Mouse (Mus musculus): ENCODE measurements around the gene Myl6b.

The Myl6b gene

GRCm38 (mm10) chr10:128492633-128493311 is 5.7 kb downstream of the Myl6b start:
- CTCF ChIA-PET: interaction anchor here in 3 of 4 experiments (0.5 to 2.7 kb wide), 9 partner anchors 10 to 428 kb away, joined by 3 to 13 read pairs (median 5); partner anchors contain the start of genes Esyt1 (in 1 of the 3) and Zc3h10 (in 1 of the 3)
- POLR2A ChIA-PET: interaction anchor here in 3 of 4 experiments (0.6 to 4.8 kb wide), 72 partner anchors 9 to 458 kb away, joined by 3 to 75 read pairs (median 6); partner anchors contain the start of genes Esyt1 (in 3 of the 3), Pa2g4 (in 3 of the 3), Zc3h10 (in 3 of the 3) and Ankrd52 (in 2 of the 3)

- ChIA-PET CTCF (interaction anchor here in 1 of 4 experiments (1.6 kb wide), 1 partner anchor 10 kb away, joined by 6 read pairs; no protein-coding TSS in a partner anchor), POLR2A (interaction anchor here in 3 of 4 experiments (1.3 to 5.7 kb wide), 20 partner anchors 10 to 253 kb away, joined by 3 to 45 read pairs (median 16); partner anchors contain the start of genes Esyt1 (in 2 of the 3), Nabp2 (in 2 of the 3), Rnf41 (in 2 of the 3) and Cnpy2 (in 1 of the 3))
Observed at GRCm38 (mm10) chr10:128492051-128492450, 6.4 kb downstream of the Myl6b start.

- ChIA-PET POLR2A (interaction anchor here in 3 of 4 experiments (0.6 to 8.0 kb wide), 13 partner anchors 8 to 253 kb away, joined by 3 to 62 read pairs (median 5); partner anchors contain the start of genes Dgka (in 1 of the 3), Esyt1 (in 1 of the 3), Pa2g4 (in 1 of the 3) and Zc3h10 (in 1 of the 3)), CTCF (interaction anchor here in 1 of 4 experiments (1.1 kb wide), 1 partner anchor 17 kb away, joined by 3 read pairs; no protein-coding TSS in a partner anchor)
Observed at GRCm38 (mm10) chr10:128491495-128491894, 7.0 kb downstream of the Myl6b start.

GRCm38 (mm10) chr10:128490912-128491311 is 7.6 kb downstream of the Myl6b start:
- CTCF ChIA-PET: interaction anchor here in 2 of 4 experiments (1.1 to 1.4 kb wide), 2 partner anchors 16 to 17 kb away, joined by 3 read pairs; no protein-coding TSS in a partner anchor
- POLR2A ChIA-PET: interaction anchor here (0.6 to 8.0 kb wide), 22 partner anchors 8 to 254 kb away, joined by 3 to 62 read pairs (median 4); partner anchors contain the start of genes Zc3h10 (in 3 of the 4), Esyt1 (in 2 of the 4), Myl6b (in 2 of the 4) and Dgka (in 1 of the 4)

GRCm38 (mm10) chr10:128490232-128490631 is 8.3 kb downstream of the Myl6b start:
- POLR2A ChIA-PET: interaction anchor here (0.6 to 8.0 kb wide), 24 partner anchors 8 to 313 kb away, joined by 3 to 62 read pairs (median 4); partner anchors contain the start of genes Zc3h10 (in 3 of the 4), Myl6b (in 2 of the 4), Nabp2 (in 2 of the 4) and Pa2g4 (in 2 of the 4)
- CTCF ChIA-PET: interaction anchor here in 2 of 4 experiments (1.1 to 1.4 kb wide), 2 partner anchors 16 kb away, joined by 3 read pairs; no protein-coding TSS in a partner anchor

- ChIA-PET CTCF (interaction anchor here in 1 of 4 experiments (1.4 kb wide), 1 partner anchor 15 kb away, joined by 3 read pairs; no protein-coding TSS in a partner anchor), POLR2A (interaction anchor here (0.6 to 8.0 kb wide), 24 partner anchors 8 to 312 kb away, joined by 3 to 62 read pairs (median 4); partner anchors contain the start of genes Zc3h10 (in 3 of the 4), Myl6b (in 2 of the 4), Nabp2 (in 2 of the 4) and Pa2g4 (in 2 of the 4))
Observed at GRCm38 (mm10) chr10:128489785-128490184, 8.7 kb downstream of the Myl6b start.

GRCm38 (mm10) chr10:128489380-128489779 is 9.1 kb downstream of the Myl6b start:
- ChIA-PET POLR2A (interaction anchor here (0.6 to 8.0 kb wide), 24 partner anchors 9 to 267 kb away, joined by 3 to 62 read pairs (median 4); partner anchors contain the start of genes Zc3h10 (in 3 of the 4), Myl6b (in 2 of the 4), Pa2g4 (in 2 of the 4) and Nabp2 (in 1 of the 4)), CTCF (interaction anchor here in 3 of 4 experiments (0.6 to 1.4 kb wide), 3 partner anchors 15 to 131 kb away, joined by 3 read pairs; no protein-coding TSS in a partner anchor)

GRCm38 (mm10) chr10:128488776-128489175 is 9.7 kb downstream of the Myl6b start:
- ChIA-PET CTCF (interaction anchor here in 2 of 4 experiments (0.6 kb wide), 3 partner anchors 130 to 285 kb away, joined by 3 read pairs; no protein-coding TSS in a partner anchor), POLR2A (interaction anchor here (0.9 to 8.0 kb wide), 23 partner anchors 9 to 185 kb away, joined by 3 to 62 read pairs (median 5); partner anchors contain the start of genes Myl6b (in 2 of the 4), Zc3h10 (in 2 of the 4), Esyt1 (in 1 of the 4) and Nabp2 (in 1 of the 4))

- CTCF ChIA-PET: interaction anchor here in 2 of 4 experiments (0.6 to 1.4 kb wide), 4 partner anchors 14 to 286 kb away, joined by 3 to 5 read pairs (median 4); partner anchors contain the start of gene Esyt1 (in 1 of the 2)
- POLR2A ChIA-PET: interaction anchor here (0.6 to 8.0 kb wide), 27 partner anchors 8 to 185 kb away, joined by 3 to 62 read pairs (median 4); partner anchors contain the start of genes Esyt1 (in 2 of the 4), Myl6b (in 2 of the 4), Nabp2 (in 2 of the 4) and Rnf41 (in 2 of the 4)
Observed at GRCm38 (mm10) chr10:128487861-128488712, 10.4 kb downstream of the Myl6b start.

GRCm38 (mm10) chr10:128486370-128486769 is 12.1 kb downstream of the Myl6b start:
- CTCF ChIA-PET: interaction anchor here in 1 of 4 experiments (1.4 kb wide), 1 partner anchor 8 kb away, joined by 4 read pairs; the partner anchor contains the start of gene Myl6
- POLR2A ChIA-PET: interaction anchor here in 2 of 4 experiments (0.6 to 8.0 kb wide), 9 partner anchors 10 to 67 kb away, joined by 3 to 62 read pairs (median 10); partner anchors contain the start of genes Esyt1 (in 2 of the 2), Myl6b (in 1 of the 2) and Zc3h10 (in 1 of the 2)

- CTCF ChIA-PET: interaction anchor here (0.5 to 2.5 kb wide), 36 partner anchors 8 to 960 kb away, joined by 3 to 15 read pairs (median 4); partner anchors contain the start of genes Myl6 (in 2 of the 4), Nabp2 (in 2 of the 4), Rnf41 (in 2 of the 4) and Erbb3 (in 1 of the 4)
- POLR2A ChIA-PET: interaction anchor here (0.6 to 5.8 kb wide), 69 partner anchors 8 to 391 kb away, joined by 3 to 62 read pairs (median 5); partner anchors contain the start of genes Myl6 (in 4 of the 4), Myl6b (in 3 of the 4), Nabp2 (in 3 of the 4) and Rnf41 (in 3 of the 4)
Observed at GRCm38 (mm10) chr10:128474366-128474765, 24.1 kb downstream of the Myl6b start.

- POLR2A ChIA-PET: interaction anchor here in 3 of 4 experiments (0.7 to 4.9 kb wide), 35 partner anchors 9 to 345 kb away, joined by 3 to 31 read pairs (median 5); partner anchors contain the start of genes Cnpy2 (in 3 of the 3), Myl6 (in 3 of the 3), Esyt1 (in 2 of the 3) and Zc3h10 (in 2 of the 3)
- CTCF ChIA-PET: interaction anchor here (0.6 to 2.1 kb wide), 11 partner anchors 14 to 153 kb away, joined by 3 to 9 read pairs (median 5); partner anchors contain the start of gene Esyt1 (in 1 of the 4)
Observed at GRCm38 (mm10) chr10:128460270-128460630, 38.2 kb downstream of the Myl6b start.

GRCm38 (mm10) chr10:128459409-128460269 is 38.8 kb downstream of the Myl6b start:
- ChIA-PET POLR2A (interaction anchor here (0.5 to 4.9 kb wide), 44 partner anchors 9 to 397 kb away, joined by 3 to 31 read pairs (median 4); partner anchors contain the start of genes Cnpy2 (in 3 of the 4), Myl6 (in 3 of the 4), Zc3h10 (in 3 of the 4) and Esyt1 (in 2 of the 4)), CTCF (interaction anchor here (0.6 to 2.1 kb wide), 15 partner anchors 10 to 954 kb away, joined by 3 to 9 read pairs (median 4); partner anchors contain the start of gene Esyt1 (in 1 of the 4))

- ChIA-PET POLR2A (interaction anchor here (1.0 to 4.9 kb wide), 15 partner anchors 10 to 136 kb away, joined by 3 to 31 read pairs (median 6); partner anchors contain the start of genes Esyt1 (in 2 of the 4), Zc3h10 (in 2 of the 4), Cnpy2 (in 1 of the 4) and Myl6 (in 1 of the 4)), CTCF (interaction anchor here in 3 of 4 experiments (0.6 to 2.1 kb wide), 7 partner anchors 10 to 412 kb away, joined by 3 to 8 read pairs (median 3); no protein-coding TSS in a partner anchor)
Observed at GRCm38 (mm10) chr10:128458719-128459408, 39.6 kb downstream of the Myl6b start, which contains the start of gene Smarcc2. Smarcc2 (plus strand) TSS chr10:128459248.
